Mouse (Mus musculus): Measurements from ENCODE around the gene Pom121. TPM values are rescaled to one million over a fixed set of nuclear protein-coding genes. Genes with fewer than 3 reads are reported as not detected.

Gene Pom121
- total RNA-seq, 1 experiment from 2014 or later = 4.1 TPM

- ATAC-seq (replicated peaks; ENCODE audit: insufficient number of reproducible peaks, low FRiP score, low TSS enrichment, poor library complexity, severe bottlenecking) = no peak
Measured at GRCm38 (mm10) chr5:135329471-135329870, 64.9 kb downstream of the Pom121 start.

Other genes with a start within 250 kb of the Pom121 start
- gene Tbl2, start 244.9 kb downstream of the Pom121 start, total RNA-seq (2017) = 4.3 to 9.9 TPM (median 9.6 TPM) in 3 replicates
- 52.4 to 63.3 TPM (median 53.1 TPM) in 3 replicates for gene Bcl7b, start 226.3 kb downstream of the Pom121 start, total RNA-seq (2017)
- gene Baz1b, start 207.3 kb downstream of the Pom121 start, total RNA-seq (2017) = 100 to 162 TPM (median 112 TPM) in 3 replicates
- gene Fzd9, start 143.3 kb downstream of the Pom121 start, total RNA-seq (2017) = not detected in 3 replicates
- gene Fkbp6, start 44.5 kb downstream of the Pom121 start, total RNA-seq (2017) = not detected in 3 replicates
- not detected in 3 replicates for gene Trim50, start 41.3 kb downstream of the Pom121 start, total RNA-seq (2017)
- 6.6 to 14.9 TPM (median 14.8 TPM) in 3 replicates for gene Nsun5, start 24.6 kb downstream of the Pom121 start, total RNA-seq (2017)
- gene Hip1, start 150.6 kb upstream of the Pom121 start, total RNA-seq (2017) = 136 to 193 TPM (median 152 TPM) in 3 replicates
- not detected in 3 replicates for gene Ccl26, start 169.0 kb upstream of the Pom121 start, total RNA-seq (2017)
- gene Ccl24, start 178.5 kb upstream of the Pom121 start, total RNA-seq (2017) = not detected in 3 replicates
- gene Rhbdd2, start 238.1 kb upstream of the Pom121 start, total RNA-seq (2017) = 2.1 to 6.4 TPM (median 3.2 TPM) in 3 replicates

Data from monocyte, adult 5-6 weeks (primary cell).